In the genomic region with DNA sequence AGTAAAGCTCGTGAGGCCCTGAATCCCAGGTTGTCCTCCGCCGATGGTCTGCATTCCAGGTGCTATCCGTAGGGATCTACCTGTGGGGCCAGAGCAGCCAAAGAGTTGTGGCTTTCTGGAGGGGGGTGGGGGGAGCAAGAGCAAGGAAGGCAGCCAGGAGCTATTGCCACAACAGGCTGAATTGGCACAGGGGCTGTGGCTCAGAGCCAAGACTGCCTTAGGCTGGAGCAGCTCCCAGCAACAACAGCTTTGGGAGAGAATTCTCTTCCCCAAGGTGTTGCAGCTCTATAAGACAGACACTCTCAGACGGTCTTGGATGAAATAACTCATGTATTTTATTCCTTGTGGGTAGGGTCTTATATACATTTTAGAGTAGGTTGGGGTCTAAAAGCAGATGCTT, we compare ENCODE assay signal across 27 mouse cellular contexts. TPM values are rescaled to one million over a fixed set of nuclear protein-coding genes. Genes with fewer than 3 reads are reported as not detected.
A peak's percentile ranks its signal among the peaks of the same experiment; 100 is the strongest.
DNase-seq lines count a peak whose midpoint lies in the region; ATAC-seq lines count a peak whose summit lies in the region.
"Had no signal": no experiment of that assay in that cellular context is flagged by ENCODE, and none has a peak within 500 bp of the region (broad histone marks: within the 10 kb centered on the region; RNA-seq: fewer than 3 reads in every experiment).

No protein-coding gene starts in this region.

- WGBS in hindbrain, embryonic 14.5 days, result 83% methylated on average over 5 of the region's 5 CpGs
- 82% methylated on average over 5 of the region's 5 CpGs for WGBS in hindbrain, embryonic 11.5 days

- no peak overlapping the region for H3K27ac ChIP-seq in hindbrain, embryonic 14.5 days
- H3K27ac ChIP-seq in hindbrain, embryonic 11.5 days (ENCODE audit: low read depth, low read length), result no peak overlapping the region
- H3K27ac ChIP-seq: embryonic facial prominence, embryonic 12.5 days; hindbrain, embryonic 13.5 days; limb, embryonic 12.5 days; liver, embryonic 15.5 days; neural tube, embryonic 13.5 days had no signal

- no peaks in the 10 kb centered on the region for H3K4me1 ChIP-seq in hindbrain, embryonic 14.5 days (replicated peaks; ENCODE audit: control insufficient read depth, insufficient read depth, low read length)
- H3K4me1 ChIP-seq in hindbrain, embryonic 11.5 days (replicated peaks; ENCODE audit: control insufficient read depth, insufficient read depth, low read length), result no peaks in the 10 kb centered on the region
- H3K4me1 ChIP-seq: embryonic facial prominence, embryonic 12.5 days; hindbrain, embryonic 13.5 days; limb, embryonic 12.5 days; liver, embryonic 15.5 days; neural tube, embryonic 13.5 days had no signal

- no peaks in the 10 kb centered on the region for H3K36me3 ChIP-seq in hindbrain, embryonic 14.5 days (replicated peaks; ENCODE audit: control insufficient read depth, insufficient read depth)
- H3K36me3 ChIP-seq in hindbrain, embryonic 11.5 days (ENCODE audit: control insufficient read depth, insufficient read depth, low read length), result no peaks in the 10 kb centered on the region
- H3K36me3 ChIP-seq: embryonic facial prominence, embryonic 12.5 days; hindbrain, embryonic 13.5 days; limb, embryonic 12.5 days; liver, embryonic 15.5 days; neural tube, embryonic 13.5 days had no signal

- H3K9me3 ChIP-seq in hindbrain, embryonic 14.5 days (ENCODE audit: control insufficient read depth, low read length), result no peaks in the 10 kb centered on the region
- H3K9me3 ChIP-seq in hindbrain, embryonic 11.5 days (ENCODE audit: control insufficient read depth, low read length), result no peaks in the 10 kb centered on the region
- H3K9me3 ChIP-seq: hindbrain, embryonic 13.5 days; liver, embryonic 15.5 days; neural tube, embryonic 13.5 days had no signal

- no peak overlapping the region for H3K4me2 ChIP-seq in hindbrain, embryonic 14.5 days (replicated peaks)
- H3K4me2 ChIP-seq in hindbrain, embryonic 11.5 days (replicated peaks; ENCODE audit: low read depth, low read length), result no peak overlapping the region
- H3K4me2 ChIP-seq: embryonic facial prominence, embryonic 12.5 days; hindbrain, embryonic 13.5 days; limb, embryonic 12.5 days; liver, embryonic 15.5 days; lung, embryonic 14.5 days; neural tube, embryonic 13.5 days had no signal

- no peak overlapping the region for H3K9ac ChIP-seq in hindbrain, embryonic 14.5 days
- no peak overlapping the region for H3K9ac ChIP-seq in hindbrain, embryonic 11.5 days (ENCODE audit: low read depth, low read length)
- H3K9ac ChIP-seq: embryonic facial prominence, embryonic 12.5 days; hindbrain, embryonic 13.5 days; limb, embryonic 12.5 days; liver, embryonic 15.5 days; lung, embryonic 14.5 days; neural tube, embryonic 13.5 days had no signal

- ATAC-seq in hindbrain, embryonic 14.5 days (ENCODE audit: low FRiP score), result no peak
- no peak for ATAC-seq in hindbrain, embryonic 11.5 days (ENCODE audit: low FRiP score)
- ATAC-seq: Patski had no signal

- no peak overlapping the region for H3K4me3 ChIP-seq in hindbrain, embryonic 14.5 days (replicated peaks; ENCODE audit: low read length)
- no peak overlapping the region for H3K4me3 ChIP-seq in hindbrain, embryonic 11.5 days (ENCODE audit: low read depth, low read length)
- H3K4me3 ChIP-seq: embryonic facial prominence, embryonic 12.5 days; hindbrain, embryonic 13.5 days; limb, embryonic 12.5 days; liver, embryonic 15.5 days; neural tube, embryonic 13.5 days had no signal

- intact Hi-C loops in left cerebral cortex, postnatal 4 days (cut with DNase I), result no loop called here

- no peaks in the 10 kb centered on the region for H3K27me3 ChIP-seq in hindbrain, embryonic 14.5 days (ENCODE audit: control insufficient read depth, insufficient read depth, low read length)
- H3K27me3 ChIP-seq in hindbrain, embryonic 11.5 days (ENCODE audit: control insufficient read depth, insufficient read depth, low read length), result no peaks in the 10 kb centered on the region
- H3K27me3 ChIP-seq: embryonic facial prominence, embryonic 12.5 days; limb, embryonic 12.5 days; liver, embryonic 15.5 days; neural tube, embryonic 13.5 days had no signal

- peak; percentile 25 for DNase-seq in adrenal gland, postnatal 25 days
- no peak for DNase-seq in adrenal gland, postnatal 4 days (ENCODE audit: low spot score in 2 of 2)
- DNase-seq in hindbrain, embryonic 14.5 days (ENCODE audit: low spot score), result peak; percentile 59
- DNase-seq in hindbrain, embryonic 11.5 days (ENCODE audit: low spot score), result no peak
- DNase-seq in left cerebral cortex, postnatal 4 days, result peak; percentile 75
- DNase-seq in left cerebral cortex, adult 11 months (ENCODE audit: low spot score), result no peak
- peak; percentile 44 for DNase-seq in right cerebral cortex, postnatal 4 days
- no peak for DNase-seq in right cerebral cortex, adult 18-20 months
- DNase-seq: cerebellum, adult 2 months; embryo, embryonic 11 days; gastrocnemius, postnatal 10 days; heart, postnatal 14 days; kidney, adult 18-20 months; kidney, postnatal 4 days; lung, embryonic 14.5 days; lung, postnatal 14 days; thymus, postnatal 4 days had no signal

RNA-seq across cellular contexts. Expression of gene A430078G23Rik, which starts 13.9 kb away (rescaled TPM):
- total RNA-seq in adrenal gland, postnatal 25 days (2021), result 0.27 TPM in 1 of 2 replicates, not detected in the other
- under 1 TPM; 0.51 to 0.56 TPM for total RNA-seq in adrenal gland, postnatal 4 days (2021)
- polyA plus RNA-seq in hindbrain, embryonic 14.5 days (2014; fragmentation: Nextera tagmentation; extraction: Ambion mirVana), result not detected in 2 replicates
- polyA plus RNA-seq in hindbrain, embryonic 11.5 days (2014; fragmentation: Nextera tagmentation; extraction: Ambion mirVana), result not detected in 2 replicates
- total RNA-seq in left cerebral cortex, postnatal 4 days (2021), result under 1 TPM in 1 of 2 experiments, not detected in 1; 0.30 TPM
- total RNA-seq: left cerebral cortex, adult 18-20 months; left cerebral cortex, postnatal 14 days had no signal
- polyA plus RNA-seq: cerebellum, adult 2 months; embryonic facial prominence, embryonic 12.5 days; heart, embryonic 14.5 days; hindbrain, embryonic 13.5 days; intestine, embryonic 14.5 days; neural tube, embryonic 13.5 days; Patski had no signal

RNA-seq across cellular contexts. Expression of gene Arhgef18, which starts 25.7 kb away (rescaled TPM):
- 30.6 and 53.5 TPM in 2 replicates for total RNA-seq in adrenal gland, postnatal 25 days (2021)
- total RNA-seq in adrenal gland, postnatal 4 days (2021), result 10 to 100 TPM; 45.0 to 46.8 TPM
- polyA plus RNA-seq in hindbrain, embryonic 14.5 days (2014; fragmentation: Nextera tagmentation; extraction: Ambion mirVana), result 12.6 TPM in 2 replicates
- 9.2 and 10.9 TPM in 2 replicates for polyA plus RNA-seq in hindbrain, embryonic 11.5 days (2014; fragmentation: Nextera tagmentation; extraction: Ambion mirVana)
- 10 to 100 TPM; 37.1 to 38.9 TPM for total RNA-seq in left cerebral cortex, postnatal 4 days (2021)

Comparison
In these comparisons a context has a peak if more than half of its experiments do, and no peak if none do; other contexts are left out.
1. DNase-seq: peak in adrenal gland, postnatal 25 days (single experiment), hindbrain, embryonic 14.5 days (single experiment), left cerebral cortex, postnatal 4 days (single experiment) and right cerebral cortex, postnatal 4 days (single experiment); none in adrenal gland, postnatal 4 days (0 of 2), hindbrain, embryonic 11.5 days (single experiment), left cerebral cortex, adult 11 months (single experiment) and right cerebral cortex, adult 18-20 months (single experiment).